Mouse (Mus musculus) hindbrain, embryonic 16.5 days (tissue): ENCODE data around the gene Gab3. TPM values are rescaled to one million over a fixed set of nuclear protein-coding genes. Genes with fewer than 3 reads are reported as not detected.
"Not testable (repeated sequence)": the region's sequence is repeated elsewhere in the genome, so short reads cannot be mapped to it uniquely, and the experiment has no call there.

Experiments
- ATAC-seq: fragments of 200-750 bp; cut with Nextera tagmentation; 2 replicates; pipeline ENCODE4 v1.8.0; 2017; ENCODE audit warnings: moderate TSS enrichment, moderate library complexity
- H3K27ac ChIP-seq: fragments of 300-500 bp; sonication (generic); 2 replicates; pipeline ENCODE4 v1.5.1; 2014; ENCODE audit warnings: low read depth, mild to moderate bottlenecking, control low read depth, low read length, moderate library complexity
- H3K27me3 ChIP-seq: fragments of 300-500 bp; sonication (generic); replicated peaks from 2 replicates; pipeline ENCODE4 v1.6.1; 2014; ENCODE audit warnings: low read length; ENCODE audit not compliant: control insufficient read depth, insufficient read depth
- H3K36me3 ChIP-seq: fragments of 300-500 bp; sonication (generic); 2 replicates; pipeline ENCODE4 v1.6.1; 2014; ENCODE audit warnings: mild to moderate bottlenecking, low read length, moderate library complexity, mixed read lengths; ENCODE audit not compliant: control insufficient read depth, insufficient read depth
- H3K4me1 ChIP-seq: fragments of 300-500 bp; sonication (generic); 2 replicates; pipeline ENCODE4 v1.6.1; 2014; ENCODE audit warnings: low read depth, low read length; ENCODE audit not compliant: control insufficient read depth, insufficient read depth
- H3K4me2 ChIP-seq: fragments of 300-500 bp; sonication (generic); 2 replicates; pipeline ENCODE4 v1.6.1; 2014; ENCODE audit warnings: mild to moderate bottlenecking, low read length, control low read depth, moderate library complexity
- H3K4me3 ChIP-seq: fragments of 300-500 bp; sonication (generic); 2 replicates; pipeline ENCODE4 v1.5.1; 2014; ENCODE audit warnings: mild to moderate bottlenecking, low read length, control low read depth, moderate library complexity
- H3K9ac ChIP-seq: fragments of 300-500 bp; sonication (generic); 2 replicates; pipeline ENCODE4 v1.6.1; 2014; ENCODE audit warnings: low read depth, mild to moderate bottlenecking, control low read depth, low read length, moderate library complexity
- H3K9me3 ChIP-seq: fragments of 300-500 bp; sonication (generic); 2 replicates; pipeline ENCODE4 v1.6.1; 2014; ENCODE audit warnings: mild to moderate bottlenecking, low read length, moderate library complexity; ENCODE audit not compliant: control insufficient read depth
- WGBS: fragments of 180-500 bp; shearing (Covaris S2); extraction: QIAGEN DNeasy Blood & Tissue Kit; methylation state at CpG from one replicate; pipeline ENCODE4 v1.1.7; 2014; 5-methylcytosine and 5-hydroxymethylcytosine counted together
- polyA plus RNA-seq: library from polyadenylated mRNA; unstranded; fragments of >200 nt; fragmentation: Nextera tagmentation; extraction: Ambion mirVana; gene quantifications from 2 replicates; pipeline ENCODE4 v1.2.1, GENCODE M21; 2015

Gab3 gene
- polyA plus RNA-seq, 1 experiment from 2014 or later: 3.1 TPM

- no peaks in the 10 kb centered on the region for H3K4me1 ChIP-seq
- H3K27me3 ChIP-seq: no peaks in the 10 kb centered on the region
- H3K9ac ChIP-seq: no peak overlapping the region
- H3K4me2 ChIP-seq: no peak overlapping the region
- no peak for ATAC-seq
- WGBS: 84% methylated on average over 4 of the region's 4 CpGs
- no peak overlapping the region for H3K27ac ChIP-seq
- H3K9me3 ChIP-seq: no peaks in the 10 kb centered on the region
- no peak overlapping the region for H3K4me3 ChIP-seq
- H3K36me3 ChIP-seq: no peaks in the 10 kb centered on the region
Measured at GRCm38 (mm10) chrX:75044595-75044994, 40.7 kb downstream of the Gab3 start.

GRCm38 (mm10) chrX:75036626-75037025 is 48.6 kb downstream of the Gab3 start:
- Histone ChIP-seq H3K9ac (no peak overlapping the region), H3K27me3 (no peaks in the 10 kb centered on the region), H3K4me3 (no peak overlapping the region), H3K4me1 (no peaks in the 10 kb centered on the region), H3K36me3 (no peaks in the 10 kb centered on the region), H3K4me2 (no peak overlapping the region), H3K27ac (no peak overlapping the region), H3K9me3 (no peaks in the 10 kb centered on the region)
- ATAC-seq: no peak

- no peaks in the 10 kb centered on the region for H3K27me3 ChIP-seq
- no peak overlapping the region for H3K9ac ChIP-seq
- H3K4me1 ChIP-seq: no peaks in the 10 kb centered on the region
- H3K4me3 ChIP-seq: no peak overlapping the region
- ATAC-seq: no peak
- no peak overlapping the region for H3K4me2 ChIP-seq
- 83% methylated on average over 2 of the region's 2 CpGs for WGBS
- H3K27ac ChIP-seq: no peak overlapping the region
- H3K9me3 ChIP-seq: no peaks in the 10 kb centered on the region
- no peaks in the 10 kb centered on the region for H3K36me3 ChIP-seq
Measured at GRCm38 (mm10) chrX:75035162-75035561, 50.1 kb downstream of the Gab3 start.

GRCm38 (mm10) chrX:75034054-75034453 is 51.2 kb downstream of the Gab3 start:
- ATAC-seq, H3K27ac ChIP-seq, H3K9ac ChIP-seq, H3K4me3 ChIP-seq, H3K4me1 ChIP-seq, H3K27me3 ChIP-seq, H3K4me2 ChIP-seq, H3K9me3 ChIP-seq, H3K36me3 ChIP-seq: not testable (repeated sequence)
- 67% methylated on average over 1 of the region's 1 CpGs for WGBS

GRCm38 (mm10) chrX:74983734-74984133 is 101.5 kb downstream of the Gab3 start:
- H3K36me3 ChIP-seq: no peaks in the 10 kb centered on the region

GRCm38 (mm10) chrX:74962899-74963298 is 122.4 kb downstream of the Gab3 start:
- H3K9me3 ChIP-seq, H3K4me1 ChIP-seq, H3K36me3 ChIP-seq, H3K9ac ChIP-seq, ATAC-seq, H3K27ac ChIP-seq, H3K27me3 ChIP-seq, H3K4me2 ChIP-seq, H3K4me3 ChIP-seq: not testable (repeated sequence)
- WGBS: 22% methylated on average over 1 of the region's 2 CpGs

More at GRCm38 (mm10) chrX:74983734-74984133, 101.5 kb downstream of the Gab3 start:
- no peak for ATAC-seq
- Histone ChIP-seq H3K4me3 (no peak overlapping the region), H3K9ac (no peak overlapping the region), H3K27me3 (no peaks in the 10 kb centered on the region), H3K27ac (no peak overlapping the region), H3K9me3 (no peaks in the 10 kb centered on the region), H3K4me1 (no peaks in the 10 kb centered on the region), H3K4me2 (no peak overlapping the region)
- WGBS: 74% methylated on average over 5 of the region's 5 CpGs

- WGBS: 72% methylated on average over 4 of the region's 7 CpGs
- not testable (repeated sequence) for H3K9ac ChIP-seq, H3K4me1 ChIP-seq
Measured at GRCm38 (mm10) chrX:74959161-74959560, 126.1 kb downstream of the Gab3 start.

More at GRCm38 (mm10) chrX:74959161-74959560, 126.1 kb downstream of the Gab3 start:
- not testable (repeated sequence) for H3K36me3 ChIP-seq, H3K27me3 ChIP-seq, H3K4me3 ChIP-seq, H3K4me2 ChIP-seq, ATAC-seq, H3K27ac ChIP-seq, H3K9me3 ChIP-seq

Other genes with a start within 250 kb of the Gab3 start
- 0.14 and 0.15 TPM in 2 replicates for gene Gm5936, start 248.3 kb downstream of the Gab3 start, polyA plus RNA-seq
- gene Dkc1, start 10.4 kb upstream of the Gab3 start, polyA plus RNA-seq: 49.2 and 49.9 TPM in 2 replicates
- 30.5 and 31.8 TPM in 2 replicates for gene Mpp1, start 45.6 kb upstream of the Gab3 start, polyA plus RNA-seq
- gene Smim9, start 78.3 kb upstream of the Gab3 start, polyA plus RNA-seq: not detected in 2 replicates